Mouse (Mus musculus): ENCODE measurements around the gene Tpx2. TPM values are rescaled to one million over a fixed set of nuclear protein-coding genes. Genes with fewer than 3 reads are reported as not detected.
A peak's percentile ranks its signal among the peaks of the same experiment; 100 is the strongest.

Tpx2 gene
- 10 to 100 TPM in 5 of 26 experiments, 1 to 10 TPM in 21; 2.1 to 18.9 (median 7.1) TPM for total RNA-seq (2018; cell fraction: chromatin; rRNA removed)
- 10 to 100 TPM in 13 of 26 experiments, 1 to 10 TPM in 13; 4.3 to 30.1 (median 10.4) TPM for total RNA-seq (2018; cell fraction: cytosol; rRNA removed)
- total RNA-seq (2018; cell fraction: nucleus; rRNA removed), result 10 to 100 TPM in 12 of 26 experiments, 1 to 10 TPM in 14; 2.6 to 18.6 (median 9.8) TPM
- 3.4 to 14.0 TPM (median 11.8 TPM) in 3 replicates for polyA plus RNA-seq (2018)

- H3K27ac ChIP-seq, result peak within 1 kb of the TSS; percentile 82
- WGBS (ENCODE audit: missing documents), result under 1% methylated on average over 34 of the region's 34 CpGs
- H3K36me3 ChIP-seq (ENCODE audit: inconsistent target), result no peaks in the 10 kb centered on the region
- peaks cover 48% of the 10 kb centered on the region for H3K79me2 ChIP-seq (ENCODE audit: inconsistent target)
- peak within 1 kb of the TSS; percentile 78 for H3K4me3 ChIP-seq (ENCODE audit: inconsistent target)
Observed at GRCm38 (mm10) chr2:152847815-152848302, at the start of gene Tpx2. TSS of gene Tpx2 (plus strand) at chr2:152847964.

- no peaks in the 10 kb centered on the region for H3K36me3 ChIP-seq (ENCODE audit: inconsistent target)
- no peak overlapping the region for H3K4me3 ChIP-seq (ENCODE audit: inconsistent target)
- no peak overlapping the region for H3K27ac ChIP-seq
- WGBS (ENCODE audit: missing documents), result 81% methylated on average over 7 of the region's 7 CpGs
- peaks cover 100% of the 10 kb centered on the region for H3K79me2 ChIP-seq (ENCODE audit: inconsistent target)
Observed at GRCm38 (mm10) chr2:152799954-152800761, 47.6 kb upstream of the Tpx2 start.

GRCm38 (mm10) chr2:152800762-152801113 is 47.0 kb upstream of the Tpx2 start:
- H3K27ac ChIP-seq, result no peak overlapping the region
- no peaks in the 10 kb centered on the region for H3K36me3 ChIP-seq (ENCODE audit: inconsistent target)
- peaks cover 100% of the 10 kb centered on the region for H3K79me2 ChIP-seq (ENCODE audit: inconsistent target)
- no peak overlapping the region for H3K4me3 ChIP-seq (ENCODE audit: inconsistent target)

GRCm38 (mm10) chr2:152802303-152802702 is 45.5 kb upstream of the Tpx2 start:
- Histone ChIP-seq H3K27ac (peak overlapping the region; percentile 99), H3K4me3 (ENCODE audit: inconsistent target) (no peak overlapping the region), H3K79me2 (ENCODE audit: inconsistent target) (peaks cover 95% of the 10 kb centered on the region), H3K36me3 (ENCODE audit: inconsistent target) (no peaks in the 10 kb centered on the region)
- 83% methylated on average over 10 of the region's 10 CpGs for WGBS (ENCODE audit: missing documents)

GRCm38 (mm10) chr2:152803081-152803480 is 44.7 kb upstream of the Tpx2 start:
- Histone ChIP-seq H3K79me2 (ENCODE audit: inconsistent target) (peaks cover 95% of the 10 kb centered on the region), H3K4me3 (ENCODE audit: inconsistent target) (no peak overlapping the region), H3K27ac (peak overlapping the region; percentile 99), H3K36me3 (ENCODE audit: inconsistent target) (no peaks in the 10 kb centered on the region)
- whole genome bisulfite sequencing (ENCODE audit: missing documents), result 96% methylated on average over 5 of the region's 5 CpGs

GRCm38 (mm10) chr2:152804408-152805110 is 43.2 kb upstream of the Tpx2 start:
- Histone ChIP-seq H3K4me3 (ENCODE audit: inconsistent target) (no peak overlapping the region), H3K79me2 (ENCODE audit: inconsistent target) (peaks cover 95% of the 10 kb centered on the region), H3K36me3 (ENCODE audit: inconsistent target) (no peaks in the 10 kb centered on the region), H3K27ac (peak overlapping the region; percentile 99)
- WGBS (ENCODE audit: missing documents), result 59% methylated on average over 6 of the region's 6 CpGs

- H3K36me3 ChIP-seq (ENCODE audit: inconsistent target), result no peaks in the 10 kb centered on the region
Observed at GRCm38 (mm10) chr2:152805111-152805490, 42.7 kb upstream of the Tpx2 start.

GRCm38 (mm10) chr2:152806037-152806436 is 41.7 kb upstream of the Tpx2 start:
- H3K36me3 ChIP-seq (ENCODE audit: inconsistent target), result no peaks in the 10 kb centered on the region
- peaks cover 92% of the 10 kb centered on the region for H3K79me2 ChIP-seq (ENCODE audit: inconsistent target)
- H3K4me3 ChIP-seq (ENCODE audit: inconsistent target), result no peak overlapping the region
- 31% methylated on average over 2 of the region's 2 CpGs for WGBS (ENCODE audit: missing documents)
- H3K27ac ChIP-seq, result peak overlapping the region; percentile 99

More at GRCm38 (mm10) chr2:152805111-152805490, 42.7 kb upstream of the Tpx2 start:
- no peak overlapping the region for H3K4me3 ChIP-seq (ENCODE audit: inconsistent target)
- H3K27ac ChIP-seq, result peak overlapping the region; percentile 99
- WGBS (ENCODE audit: missing documents), result 76% methylated on average over 5 of the region's 5 CpGs
- H3K79me2 ChIP-seq (ENCODE audit: inconsistent target), result peaks cover 95% of the 10 kb centered on the region

- no peak overlapping the region for H3K4me3 ChIP-seq (ENCODE audit: inconsistent target)
- peak overlapping the region; percentile 99 for H3K27ac ChIP-seq
- H3K79me2 ChIP-seq (ENCODE audit: inconsistent target), result peaks cover 92% of the 10 kb centered on the region
- no peaks in the 10 kb centered on the region for H3K36me3 ChIP-seq (ENCODE audit: inconsistent target)
- 93% methylated on average over 3 of the region's 3 CpGs for WGBS (ENCODE audit: missing documents)
Observed at GRCm38 (mm10) chr2:152808178-152808577, 39.6 kb upstream of the Tpx2 start.

- 69% methylated on average over 5 of the region's 5 CpGs for WGBS (ENCODE audit: missing documents)
- H3K36me3 ChIP-seq (ENCODE audit: inconsistent target), result no peaks in the 10 kb centered on the region
- peak overlapping the region; percentile 99 for H3K27ac ChIP-seq
- no peak overlapping the region for H3K4me3 ChIP-seq (ENCODE audit: inconsistent target)
- peaks cover 92% of the 10 kb centered on the region for H3K79me2 ChIP-seq (ENCODE audit: inconsistent target)
Observed at GRCm38 (mm10) chr2:152810158-152810941, 37.4 kb upstream of the Tpx2 start.

- H3K36me3 ChIP-seq (ENCODE audit: inconsistent target), result no peaks in the 10 kb centered on the region
- H3K27ac ChIP-seq, result peak overlapping the region; percentile 99
- H3K79me2 ChIP-seq (ENCODE audit: inconsistent target), result peaks cover 97% of the 10 kb centered on the region
- 80% methylated on average over 2 of the region's 3 CpGs for WGBS (ENCODE audit: missing documents)
- no peak overlapping the region for H3K4me3 ChIP-seq (ENCODE audit: inconsistent target)
Observed at GRCm38 (mm10) chr2:152811336-152812165, 36.2 kb upstream of the Tpx2 start.

- Histone ChIP-seq H3K36me3 (ENCODE audit: inconsistent target) (no peaks in the 10 kb centered on the region), H3K79me2 (ENCODE audit: inconsistent target) (peaks cover 97% of the 10 kb centered on the region), H3K27ac (peak overlapping the region; percentile 99), H3K4me3 (ENCODE audit: inconsistent target) (no peak overlapping the region)
- no CpG with 5 or more reads among the region's 1 CpGs for WGBS (ENCODE audit: missing documents)
Observed at GRCm38 (mm10) chr2:152813232-152813631, 34.5 kb upstream of the Tpx2 start.

GRCm38 (mm10) chr2:152814213-152814874 is 33.4 kb upstream of the Tpx2 start:
- peaks cover 97% of the 10 kb centered on the region for H3K79me2 ChIP-seq (ENCODE audit: inconsistent target)
- no peak overlapping the region for H3K4me3 ChIP-seq (ENCODE audit: inconsistent target)
- H3K27ac ChIP-seq, result no peak overlapping the region
- WGBS (ENCODE audit: missing documents), result 94% methylated on average over 6 of the region's 6 CpGs
- H3K36me3 ChIP-seq (ENCODE audit: inconsistent target), result peaks cover 1% of the 10 kb centered on the region; the same call in 1 of the 2 replicates

Data from macrophage (primary cell).